11 mouse cellular contexts compared by ENCODE assay signal in genomic region chr11:34814767-34815166, GRCm38 (mm10). TPM values are rescaled to one million over a fixed set of nuclear protein-coding genes. Genes with fewer than 3 reads are reported as not detected.
DNase-seq lines count a peak whose midpoint lies in the region; ATAC-seq lines count a peak whose summit lies in the region.
"Had no signal": no experiment of that assay in that cellular context is flagged by ENCODE, and none has a peak within 500 bp of the region (broad histone marks: within the 10 kb centered on the region; RNA-seq: fewer than 3 reads in every experiment).

No protein-coding gene starts in this region.

- H3K4me1 ChIP-seq in midbrain, embryonic 11.5 days (ENCODE audit: control insufficient read depth, insufficient read depth, low read length): no peaks in the 10 kb centered on the region
- H3K4me1 ChIP-seq in midbrain, embryonic 13.5 days (replicated peaks): no peaks in the 10 kb centered on the region
- H3K4me1 ChIP-seq: limb, embryonic 15.5 days had no signal

- H3K9ac ChIP-seq in midbrain, embryonic 11.5 days (ENCODE audit: low read length): no peak overlapping the region
- no peak overlapping the region; the same call in 1 of the 2 replicates for H3K9ac ChIP-seq in midbrain, embryonic 13.5 days (replicated peaks)
- H3K9ac ChIP-seq: limb, embryonic 15.5 days had no signal

- whole genome bisulfite sequencing in midbrain, embryonic 11.5 days: 23% methylated on average over 2 of the region's 2 CpGs
- 9% methylated on average over 2 of the region's 2 CpGs for WGBS in midbrain, embryonic 13.5 days

- no peaks in the 10 kb centered on the region for H3K9me3 ChIP-seq in midbrain, embryonic 11.5 days (ENCODE audit: control insufficient read depth, low read length)
- no peaks in the 10 kb centered on the region for H3K9me3 ChIP-seq in midbrain, embryonic 13.5 days
- H3K9me3 ChIP-seq: limb, embryonic 15.5 days had no signal

- no peaks in the 10 kb centered on the region for H3K27me3 ChIP-seq in midbrain, embryonic 11.5 days (ENCODE audit: control insufficient read depth, insufficient read depth, low read length)
- no peaks in the 10 kb centered on the region for H3K27me3 ChIP-seq in midbrain, embryonic 13.5 days
- H3K27me3 ChIP-seq in splenic B cell, adult 2 months (ENCODE audit: control insufficient read depth, insufficient read depth, low read length, poor library complexity, severe bottlenecking): no peaks in the 10 kb centered on the region
- H3K27me3 ChIP-seq: limb, embryonic 15.5 days had no signal

- peaks cover 7% of the 10 kb centered on the region for H3K36me3 ChIP-seq in midbrain, embryonic 11.5 days (ENCODE audit: control insufficient read depth, insufficient read depth, low read length)
- peaks cover 32% of the 10 kb centered on the region for H3K36me3 ChIP-seq in midbrain, embryonic 13.5 days
- no peaks in the 10 kb centered on the region for H3K36me3 ChIP-seq in splenic B cell, adult 2 months (ENCODE audit: control insufficient read depth, insufficient read depth, low read length, poor library complexity, severe bottlenecking)

- no peak for ATAC-seq in midbrain, embryonic 11.5 days (ENCODE audit: low FRiP score)
- ATAC-seq in midbrain, embryonic 13.5 days: no peak; the same call in 1 of the 2 replicates
- ATAC-seq in activated CD4-positive, CD25-positive, alpha-beta regulatory T cell, adult 4 months: no peak

- DNase-seq in heart, adult 8-10 months (ENCODE audit: low spot score): peak; percentile 9
- no peak for DNase-seq in heart, postnatal 25 days (ENCODE audit: low spot score)
- peak; percentile 90 for DNase-seq in midbrain, embryonic 11.5 days (ENCODE audit: low spot score, missing footprints)
- peak; percentile 75 for DNase-seq in embryo, embryonic 10.5 days (ENCODE audit: low spot score)
- peak; percentile 75 for DNase-seq in splenic B cell, adult 2 months (ENCODE audit: low read depth, low spot score)
- DNase-seq in layer of hippocampus, adult 11-12 months (ENCODE audit: low spot score): no peak
- DNase-seq: thymus, postnatal 25 days had no signal

- H3K4me2 ChIP-seq in midbrain, embryonic 11.5 days: no peak overlapping the region
- no peak overlapping the region for H3K4me2 ChIP-seq in midbrain, embryonic 13.5 days (replicated peaks)
- H3K4me2 ChIP-seq: limb, embryonic 15.5 days had no signal

- H3K4me3 ChIP-seq in midbrain, embryonic 11.5 days (ENCODE audit: low read depth, low read length): no peak overlapping the region
- no peak overlapping the region for H3K4me3 ChIP-seq in midbrain, embryonic 13.5 days (replicated peaks)
- H3K4me3 ChIP-seq: erythroblast, embryonic 14.5 days; limb, embryonic 15.5 days had no signal

- intact Hi-C loops in heart, postnatal 25 days (cut with DNase I): loop anchor here (2.0 kb wide), 1 partner anchor 502 kb away; no protein-coding TSS in a partner anchor

- H3K27ac ChIP-seq in midbrain, embryonic 11.5 days (ENCODE audit: low read depth, low read length): no peak overlapping the region
- H3K27ac ChIP-seq in midbrain, embryonic 13.5 days: no peak overlapping the region
- H3K27ac ChIP-seq: limb, embryonic 15.5 days had no signal

RNA-seq across cellular contexts. Expression of gene Spdl1, which starts 18.7 kb away (rescaled TPM):
- under 1 TPM in 3 of 4 experiments, not detected in 1; 0.12 to 0.26 (median 0.22) TPM for total RNA-seq in heart, adult 8-10 months (2022)
- under 1 TPM; 0.36 to 0.42 TPM for total RNA-seq in heart, postnatal 25 days (2021)
- 30.2 and 30.8 TPM in 2 replicates for polyA plus RNA-seq in midbrain, embryonic 11.5 days (2014; fragmentation: Nextera tagmentation; extraction: Ambion mirVana)
- polyA plus RNA-seq in midbrain, embryonic 13.5 days (2015; fragmentation: Nextera tagmentation; extraction: Ambion mirVana): 9.2 and 9.9 TPM in 2 replicates
- 1 to 10 TPM; 5.4 to 6.4 TPM for polyA plus RNA-seq in activated CD4-positive, CD25-positive, alpha-beta regulatory T cell, adult 4 months (2017; shearing (Covaris generic))

RNA-seq across cellular contexts. Expression of gene Dock2, which starts 31.1 kb away (rescaled TPM):
- 1 to 10 TPM; 1.3 to 5.2 (median 1.8) TPM for total RNA-seq in heart, adult 8-10 months (2022)
- total RNA-seq in heart, postnatal 25 days (2021): 1 to 10 TPM; 2.2 to 2.5 TPM
- 0.79 and 0.94 TPM in 2 replicates for polyA plus RNA-seq in midbrain, embryonic 11.5 days (2014; fragmentation: Nextera tagmentation; extraction: Ambion mirVana)
- 0.63 and 1.2 TPM in 2 replicates for polyA plus RNA-seq in midbrain, embryonic 13.5 days (2015; fragmentation: Nextera tagmentation; extraction: Ambion mirVana)
- 100 to 1,000 TPM; 271 to 290 TPM for polyA plus RNA-seq in activated CD4-positive, CD25-positive, alpha-beta regulatory T cell, adult 4 months (2017; shearing (Covaris generic))

Comparison
In these comparisons a context has a peak if more than half of its experiments do, and no peak if none do; other contexts are left out.
1. DNase-seq: peak in heart, adult 8-10 months (single experiment), midbrain, embryonic 11.5 days (single experiment), embryo, embryonic 10.5 days (single experiment) and splenic B cell, adult 2 months (single experiment); none in heart, postnatal 25 days (single experiment) and layer of hippocampus, adult 11-12 months (single experiment).
2. RNA of gene Dock2, which starts 31.1 kb away (polyA plus RNA-seq): 271 to 290 TPM in activated CD4-positive, CD25-positive, alpha-beta regulatory T cell, adult 4 months; 0.79 to 0.94 TPM in midbrain, embryonic 11.5 days and 0.63 to 1.2 TPM in midbrain, embryonic 13.5 days; every median in the first group is over 100 times any median in the second.